Mouse (Mus musculus): ENCODE measurements around the gene Creb3l2.

The Creb3l2 gene

GRCm38 (mm10) chr6:37441251-37442011, 515 bp downstream of the Creb3l2 start:
- DNase-seq (ENCODE audit: extremely low spot score): peak; percentile 55

GRCm38 (mm10) chr6:37440491-37441250, 1.3 kb downstream of the Creb3l2 start:
- peak; percentile 60 for DNase-seq (ENCODE audit: extremely low spot score)

- peak; percentile 19 for DNase-seq (ENCODE audit: extremely low spot score)
Observed at GRCm38 (mm10) chr6:37439676-37440490, 2.1 kb downstream of the Creb3l2 start.

- no peak for DNase-seq (ENCODE audit: extremely low spot score)
Observed at GRCm38 (mm10) chr6:37438510-37438909, 3.4 kb downstream of the Creb3l2 start.

- DNase-seq (ENCODE audit: extremely low spot score): no peak
Observed at GRCm38 (mm10) chr6:37437086-37437485, 4.9 kb downstream of the Creb3l2 start.

GRCm38 (mm10) chr6:37435391-37435790, 6.6 kb downstream of the Creb3l2 start:
- DNase-seq (ENCODE audit: extremely low spot score): no peak

GRCm38 (mm10) chr6:37429849-37430470, 12.0 kb downstream of the Creb3l2 start:
- DNase-seq (ENCODE audit: extremely low spot score): no peak

- no peak for DNase-seq (ENCODE audit: extremely low spot score)
Observed at GRCm38 (mm10) chr6:37428947-37429346, 13.0 kb downstream of the Creb3l2 start.

GRCm38 (mm10) chr6:37428044-37428443, 13.9 kb downstream of the Creb3l2 start:
- DNase-seq (ENCODE audit: extremely low spot score): no peak

- DNase-seq (ENCODE audit: extremely low spot score): no peak
Observed at GRCm38 (mm10) chr6:37426615-37427014, 15.3 kb downstream of the Creb3l2 start.

GRCm38 (mm10) chr6:37425833-37426232, 16.1 kb downstream of the Creb3l2 start:
- no peak for DNase-seq (ENCODE audit: extremely low spot score)

GRCm38 (mm10) chr6:37425075-37425474, 16.9 kb downstream of the Creb3l2 start:
- DNase-seq (ENCODE audit: extremely low spot score): no peak

- no peak for DNase-seq (ENCODE audit: extremely low spot score)
Observed at GRCm38 (mm10) chr6:37424374-37424773, 17.6 kb downstream of the Creb3l2 start.

GRCm38 (mm10) chr6:37423386-37423785, 18.6 kb downstream of the Creb3l2 start:
- DNase-seq (ENCODE audit: extremely low spot score): no peak

- DNase-seq (ENCODE audit: extremely low spot score): no peak
Observed at GRCm38 (mm10) chr6:37421124-37421523, 20.8 kb downstream of the Creb3l2 start.

GRCm38 (mm10) chr6:37419445-37419941, 22.5 kb downstream of the Creb3l2 start:
- DNase-seq (ENCODE audit: extremely low spot score): no peak

- no peak for DNase-seq (ENCODE audit: extremely low spot score)
Observed at GRCm38 (mm10) chr6:37418931-37419330, 23.0 kb downstream of the Creb3l2 start.

- no peak for DNase-seq (ENCODE audit: extremely low spot score)
Observed at GRCm38 (mm10) chr6:37416743-37417142, 25.2 kb downstream of the Creb3l2 start.

GRCm38 (mm10) chr6:37415505-37415904, 26.4 kb downstream of the Creb3l2 start:
- DNase-seq (ENCODE audit: extremely low spot score): no peak

- DNase-seq (ENCODE audit: extremely low spot score): peak; percentile 46
Observed at GRCm38 (mm10) chr6:37415034-37415433, 26.9 kb downstream of the Creb3l2 start.

GRCm38 (mm10) chr6:37414576-37414975, 27.4 kb downstream of the Creb3l2 start:
- DNase-seq (ENCODE audit: extremely low spot score): no peak

GRCm38 (mm10) chr6:37411696-37412095, 30.2 kb downstream of the Creb3l2 start:
- DNase-seq (ENCODE audit: extremely low spot score): no peak

Data from embryo, embryonic 9.5 days (tissue).